Mouse (Mus musculus) adrenal gland, postnatal 36 days (tissue): ENCODE data around the gene Rhbdl1. TPM values are rescaled to one million over a fixed set of nuclear protein-coding genes. Genes with fewer than 3 reads are reported as not detected.
A peak's percentile ranks its signal among the peaks of the same experiment; 100 is the strongest.

ENCODE experiments used
- DNase-seq, 2 experiments: peaks; one replicate each; pipeline ENCODE4 v3.0.0; 2021; ENCODE audit warnings: mixed read lengths in 1 of 2
- total RNA-seq, 2 experiments: library from RNA; stranded (reverse); gene quantifications; 2 replicates each; pipeline ENCODE4 v1.2.3; 2021

Rhbdl1 gene
- total RNA-seq, 2 experiments from 2014 or later: 17.4 to 20.3 TPM

DNA sequence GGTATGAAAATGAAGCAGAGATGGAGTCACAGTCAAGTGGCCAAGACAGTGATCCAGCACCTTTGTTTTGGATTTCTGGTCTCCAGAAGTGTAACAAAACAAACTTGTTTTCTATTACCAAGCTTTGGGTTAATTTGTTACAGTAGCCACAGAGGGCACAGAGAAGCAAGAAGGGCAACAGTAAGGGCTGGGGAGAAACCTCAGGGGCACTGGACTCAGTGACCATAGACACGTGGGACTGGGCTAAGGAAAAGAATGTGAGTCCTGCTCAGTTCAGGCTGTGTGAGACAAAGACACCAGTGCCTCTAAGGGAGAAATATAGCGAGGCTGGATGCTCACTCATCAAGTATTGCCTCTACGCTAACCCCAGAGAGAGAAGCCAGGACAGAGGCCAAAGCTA is 35.6 kb upstream of the Rhbdl1 start:
- no peak for DNase-seq

DNA sequence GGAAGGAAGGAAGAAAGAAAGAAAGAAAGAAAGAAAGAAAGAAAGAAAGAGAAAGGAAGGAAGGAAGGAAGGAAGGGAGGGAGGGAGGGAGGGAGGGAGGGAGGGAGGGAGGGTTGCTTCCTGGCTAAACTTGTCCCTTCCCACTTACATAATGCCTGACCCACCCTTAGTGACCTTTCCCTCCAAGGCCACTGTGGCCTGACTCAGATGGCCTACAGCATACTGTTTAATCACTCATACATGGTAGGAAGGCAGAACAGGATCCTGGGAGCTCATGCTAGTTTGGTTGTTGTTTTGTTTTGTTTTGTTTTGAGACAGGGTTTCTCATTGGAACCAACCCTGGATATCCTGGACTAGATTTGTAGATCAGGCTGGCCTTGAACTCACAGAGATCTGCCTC is 34.5 kb upstream of the Rhbdl1 start:
- DNase-seq: peak; percentile 75 to 82

DNA sequence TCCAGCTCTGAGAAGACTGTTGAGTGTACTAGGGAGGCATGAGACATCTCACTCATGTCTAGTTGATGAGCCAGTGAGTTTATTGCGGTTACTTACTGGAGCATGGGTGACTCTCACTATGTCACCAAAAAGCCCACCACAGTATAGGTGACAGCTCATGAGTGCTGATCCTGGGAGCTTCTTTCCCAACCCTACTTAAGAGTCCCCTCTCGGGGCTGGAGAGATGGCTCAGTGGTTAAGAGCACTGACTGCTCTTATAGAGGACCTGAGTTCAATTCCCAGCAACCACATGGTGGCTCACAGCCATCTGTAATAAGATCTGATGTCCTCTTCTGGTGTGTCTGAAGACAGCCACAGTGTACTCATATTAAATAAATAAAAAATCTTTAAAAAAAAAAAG is 32.9 kb upstream of the Rhbdl1 start:
- DNase-seq: no peak

DNA sequence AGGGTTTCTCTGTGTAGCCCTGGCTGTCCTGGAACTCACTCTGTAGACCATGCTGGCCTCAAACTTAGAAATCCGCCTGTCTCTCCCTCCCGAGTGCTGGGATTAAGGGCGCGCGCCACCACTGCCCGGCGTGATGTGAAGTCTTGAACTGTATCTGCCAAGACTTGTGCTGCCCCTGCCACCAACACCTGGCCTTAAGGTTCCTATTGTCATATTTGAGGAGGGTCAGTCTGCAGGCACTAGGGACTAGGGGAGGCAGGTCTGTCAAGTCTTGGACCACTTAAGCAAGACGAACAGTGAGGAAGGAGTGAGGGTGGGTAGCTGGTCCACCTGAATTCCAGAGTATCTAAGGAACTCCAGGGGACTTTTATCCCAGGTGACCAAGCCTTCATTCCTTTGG is 32.4 kb upstream of the Rhbdl1 start:
- DNase-seq: no peak

DNA sequence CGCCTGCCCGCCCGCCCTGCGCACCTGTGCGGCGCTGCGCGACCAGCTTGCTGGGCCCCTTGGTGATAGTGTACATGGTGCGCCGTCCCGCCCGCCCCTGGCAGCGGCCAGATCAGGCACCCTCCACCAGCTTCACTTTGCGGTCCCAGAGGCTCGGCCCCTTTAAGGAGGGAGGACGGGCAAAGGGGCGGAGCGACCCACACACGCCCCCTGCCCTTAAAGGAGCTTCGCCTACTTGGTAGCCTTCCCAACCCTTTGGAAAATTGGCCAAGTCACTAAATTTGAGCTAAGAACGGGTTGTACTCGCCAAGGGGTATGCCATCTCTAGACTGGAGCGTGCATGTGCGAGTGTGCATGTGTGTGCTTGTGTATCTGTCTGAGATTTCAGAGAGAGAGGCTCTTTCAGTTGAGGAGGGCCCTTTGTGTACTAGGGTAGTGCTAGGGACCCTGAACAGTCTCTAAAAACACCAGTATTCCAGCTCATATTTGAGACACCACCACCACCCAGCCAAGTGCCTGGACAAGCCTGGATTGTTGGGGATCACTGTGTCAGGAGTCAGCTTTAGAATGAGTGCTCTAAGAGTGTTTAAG is 31.6 kb upstream of the Rhbdl1 start, which contains the start of gene Mcrip2:
Mcrip2 (minus strand) TSS at position 164 of the 591 bp plus-strand sequence.
- DNase-seq: peak; percentile 93 to 94

DNA sequence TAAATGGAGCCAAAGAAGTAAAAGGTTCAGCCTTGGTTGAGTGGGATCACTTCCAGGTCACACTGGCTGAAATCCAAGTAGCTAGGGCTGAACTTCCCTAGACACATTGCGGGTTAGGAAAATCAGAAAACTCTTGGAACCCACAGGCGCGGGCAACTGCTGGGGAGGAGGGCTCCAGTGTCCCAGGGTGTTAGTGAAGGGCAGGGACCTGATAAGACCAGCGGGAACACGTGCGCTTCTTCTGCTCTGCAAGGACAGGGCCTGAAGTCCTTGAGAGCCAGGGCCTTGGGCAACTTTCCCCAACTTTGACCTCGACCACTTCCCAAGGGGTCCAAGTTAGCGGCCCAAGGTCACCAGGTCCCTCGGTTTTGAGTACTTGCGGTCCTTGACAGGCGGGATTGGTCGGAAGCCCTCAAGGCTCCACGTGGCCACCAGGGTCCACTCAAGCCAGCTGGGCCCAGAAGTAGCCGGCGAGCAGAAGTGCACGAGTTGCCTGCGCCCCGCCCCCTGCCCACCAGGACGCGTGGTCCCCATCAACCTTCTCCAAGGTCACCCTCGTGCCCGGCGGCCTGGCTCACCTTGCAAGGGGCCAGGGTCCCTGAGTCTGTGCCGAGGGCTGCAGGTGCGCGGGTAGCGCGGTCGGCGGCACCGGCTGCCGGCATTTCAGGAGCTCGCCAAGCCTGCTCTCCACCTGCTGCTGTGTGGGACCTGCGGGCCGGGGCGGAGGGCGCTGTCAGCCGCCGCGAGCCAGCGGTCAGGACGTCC is 30.9 kb upstream of the Rhbdl1 start:
- DNase-seq: peak; percentile 83 to 88

DNA sequence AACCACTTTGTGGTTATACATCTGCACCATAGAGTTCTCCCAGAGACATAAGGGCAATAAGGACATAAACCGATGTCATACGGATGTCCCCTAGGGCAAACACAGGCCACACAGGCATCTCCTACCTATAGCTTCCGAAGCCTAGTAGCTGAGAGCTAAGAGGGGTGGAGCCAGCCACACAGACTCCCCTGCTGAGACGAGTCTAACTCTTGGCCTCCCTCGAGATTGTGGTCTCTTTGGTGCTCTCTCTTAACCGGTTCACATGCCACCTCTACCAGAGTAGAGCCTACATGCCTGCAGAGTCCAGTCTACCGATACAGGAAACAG is 30.4 kb upstream of the Rhbdl1 start:
- no peak for DNase-seq

DNA sequence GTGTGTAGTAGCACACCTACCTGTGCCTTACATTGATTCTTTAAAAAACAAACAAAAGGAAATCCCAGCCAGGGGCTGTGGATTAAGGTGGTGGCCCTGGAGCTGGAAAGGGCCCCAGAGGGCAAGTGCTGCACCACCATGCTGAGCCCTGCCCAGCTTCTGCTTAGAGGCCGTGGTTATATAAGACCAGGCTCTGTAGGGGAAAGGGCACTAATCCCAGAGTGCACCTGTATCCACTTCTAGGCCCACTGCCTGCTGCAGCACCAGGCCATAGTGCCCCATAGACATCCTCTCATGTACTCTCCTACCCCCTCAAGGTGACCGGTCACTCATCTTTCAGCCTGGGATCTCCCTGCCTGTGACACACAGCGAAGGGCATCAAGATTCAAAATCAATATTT is 29.1 kb upstream of the Rhbdl1 start:
- DNase-seq: peak in 1 of 2 experiments; percentile 48

DNA sequence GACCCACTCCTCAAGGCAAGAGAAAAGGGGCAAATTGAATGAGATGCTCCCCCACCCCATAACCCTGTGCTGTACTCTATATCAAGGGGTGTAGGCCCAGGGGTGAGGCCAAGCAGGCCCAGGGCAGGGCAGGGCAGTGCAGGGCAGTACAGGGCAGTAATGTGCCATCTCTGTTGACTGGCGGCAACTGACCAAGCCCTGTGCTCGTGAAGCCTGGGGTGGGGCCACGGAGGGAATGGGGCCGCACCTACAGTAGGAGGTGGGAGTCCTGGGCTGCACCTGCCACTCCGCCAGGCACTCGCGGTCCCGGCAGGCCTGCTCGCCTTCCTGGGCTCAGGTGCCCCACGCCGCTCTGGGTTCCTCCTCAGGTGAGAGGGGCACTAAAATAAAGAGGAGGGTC is 28.2 kb upstream of the Rhbdl1 start:
- no peak for DNase-seq

DNA sequence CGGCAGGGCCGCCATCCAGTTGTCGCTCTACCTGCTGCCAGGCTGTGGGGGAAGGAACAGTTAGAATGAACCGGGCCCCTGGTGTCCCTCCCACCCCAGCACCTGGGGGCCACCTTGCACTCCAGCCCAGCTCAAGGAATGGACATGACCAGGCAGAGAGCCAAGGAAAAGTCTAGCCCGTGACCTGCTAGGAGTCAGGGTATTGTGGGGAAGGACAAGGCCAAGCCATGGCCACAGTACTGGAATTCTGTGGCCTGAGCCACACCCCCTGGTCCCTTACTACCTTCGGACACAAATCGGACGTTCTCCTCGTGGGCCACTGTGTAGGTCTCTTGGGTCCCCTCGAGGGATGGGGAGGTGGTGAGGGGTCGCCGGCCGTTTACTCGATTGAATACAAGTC is 27.2 kb upstream of the Rhbdl1 start:
- peak in 1 of 2 experiments; percentile 50 for DNase-seq

DNA sequence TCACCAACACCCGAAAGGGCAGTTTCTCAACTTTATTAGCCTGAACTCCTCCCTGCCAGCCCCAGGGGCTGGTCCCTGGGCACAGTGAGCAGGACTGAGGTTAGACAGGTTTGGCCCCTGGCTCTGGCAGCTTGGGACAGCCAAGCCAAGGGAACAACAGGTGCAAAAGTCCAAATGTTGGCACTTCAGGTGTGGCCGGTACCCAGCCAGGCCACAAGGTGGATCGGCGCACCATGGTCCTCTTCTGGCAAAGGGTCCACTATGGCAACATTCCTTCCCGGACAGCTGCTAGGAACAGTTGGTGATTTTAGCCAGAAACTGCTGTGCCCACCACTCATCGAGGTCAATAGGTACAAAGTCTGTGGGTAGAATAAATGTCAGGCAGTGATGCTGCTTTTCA is 26.6 kb upstream of the Rhbdl1 start:
- DNase-seq: no peak

DNA sequence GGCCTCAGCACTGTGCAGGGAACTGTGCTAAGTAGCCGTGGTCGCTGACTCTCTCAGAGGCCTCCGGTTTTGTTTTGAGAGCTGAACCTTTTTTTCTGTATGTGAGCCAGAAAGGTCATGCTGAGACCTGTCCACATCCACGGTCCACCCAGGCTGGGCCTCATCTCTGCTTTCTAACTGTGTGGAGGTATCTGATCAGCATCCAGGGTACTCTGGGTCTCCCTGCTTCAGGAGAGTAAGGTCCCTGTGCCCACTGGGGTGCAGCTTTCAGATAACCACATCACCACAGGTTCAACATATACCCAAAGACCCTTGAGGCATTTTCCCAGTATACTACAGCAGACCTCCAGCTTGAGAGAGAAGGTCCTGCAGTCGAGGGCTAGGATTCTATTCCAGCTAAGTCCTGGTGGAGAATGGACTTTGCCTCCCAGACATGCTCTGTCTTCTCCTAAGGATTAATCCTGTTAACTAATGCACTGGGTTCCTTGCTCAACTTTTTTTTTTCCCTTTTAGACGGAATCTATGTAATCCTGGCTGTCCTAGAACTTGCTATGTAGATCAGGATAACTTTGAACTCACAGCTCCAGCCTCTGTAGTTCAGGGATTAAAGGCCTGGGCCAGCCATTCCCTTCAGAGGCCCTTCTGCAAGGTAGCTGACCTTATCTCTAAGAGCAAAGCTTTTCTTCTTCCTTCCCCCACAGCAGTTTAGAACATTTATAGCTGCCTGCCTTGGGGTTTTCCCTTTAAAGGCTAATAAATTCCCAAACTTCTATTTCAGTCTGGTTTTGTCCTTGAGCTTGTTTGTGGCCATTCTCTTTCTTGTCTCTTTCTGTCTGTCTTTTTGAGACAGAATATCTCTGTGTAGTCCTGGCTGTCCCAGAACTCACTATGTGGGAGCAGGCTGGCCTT is 24.9 kb upstream of the Rhbdl1 start:
- no peak for DNase-seq

DNA sequence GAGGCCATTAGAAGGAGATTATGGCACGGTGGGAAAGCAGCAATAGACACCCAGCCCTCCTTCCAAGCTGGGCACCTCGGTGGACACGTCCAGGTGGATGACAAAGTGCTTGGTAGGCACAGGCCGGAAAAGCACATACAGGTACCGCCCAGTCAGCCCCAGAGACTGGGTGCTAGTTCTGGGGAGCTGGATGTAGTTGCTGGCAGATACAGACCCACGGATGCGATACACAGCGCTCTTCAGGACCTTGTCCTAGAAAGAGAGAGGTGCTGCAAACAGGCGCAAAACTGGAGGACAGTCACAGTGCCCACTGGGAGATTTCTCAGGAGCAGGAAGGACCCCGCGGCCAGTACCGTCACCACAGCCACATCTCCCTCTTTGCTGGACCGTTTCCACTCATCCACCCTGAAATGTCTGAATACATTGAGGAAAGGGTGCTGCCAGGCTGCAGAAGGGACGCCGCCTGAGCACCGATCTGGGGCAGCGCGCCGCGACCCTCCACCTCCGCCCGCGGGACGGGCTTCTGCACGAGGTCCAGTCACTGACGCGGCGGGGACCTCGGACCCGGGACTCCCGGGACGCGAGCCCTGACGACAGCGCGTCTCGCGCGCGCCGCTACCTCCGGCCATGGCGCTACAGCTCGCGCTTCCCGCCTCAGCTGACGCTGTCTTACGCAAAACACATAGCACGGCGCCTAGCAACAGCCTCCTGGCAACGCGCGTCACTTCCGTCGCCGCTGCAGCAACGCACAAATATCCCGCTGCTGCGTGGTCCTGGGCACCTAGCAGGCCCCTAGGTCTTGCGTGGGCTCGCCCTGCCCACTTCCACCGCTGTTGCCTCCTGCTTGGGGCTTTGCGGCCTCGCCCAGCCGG is 24.0 kb upstream of the Rhbdl1 start, which contains the start of gene Wdr90:
Wdr90 (minus strand) TSS at position 670 of the 872 bp plus-strand sequence.
- DNase-seq: peak; percentile 94 to 95

DNA sequence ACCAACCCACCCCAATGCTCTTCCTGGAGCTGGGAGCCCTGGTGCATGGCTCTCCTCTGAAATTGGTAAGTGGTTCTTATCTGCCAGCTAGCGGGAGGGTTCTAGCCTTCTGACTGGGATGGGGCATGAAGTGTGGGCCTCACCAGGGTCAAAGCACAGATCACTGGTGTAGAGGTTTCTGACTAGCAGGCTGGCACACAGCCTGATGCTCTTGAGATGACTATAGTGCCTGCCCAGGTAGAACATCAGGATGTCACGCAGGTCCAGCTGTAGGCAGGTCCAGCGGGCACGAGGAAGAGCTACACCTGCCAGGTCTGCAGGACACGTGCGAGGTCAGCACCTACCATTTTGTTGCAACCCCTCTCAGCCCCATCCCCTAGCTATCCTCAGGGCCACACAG is 23.1 kb upstream of the Rhbdl1 start:
- no peak for DNase-seq

DNA sequence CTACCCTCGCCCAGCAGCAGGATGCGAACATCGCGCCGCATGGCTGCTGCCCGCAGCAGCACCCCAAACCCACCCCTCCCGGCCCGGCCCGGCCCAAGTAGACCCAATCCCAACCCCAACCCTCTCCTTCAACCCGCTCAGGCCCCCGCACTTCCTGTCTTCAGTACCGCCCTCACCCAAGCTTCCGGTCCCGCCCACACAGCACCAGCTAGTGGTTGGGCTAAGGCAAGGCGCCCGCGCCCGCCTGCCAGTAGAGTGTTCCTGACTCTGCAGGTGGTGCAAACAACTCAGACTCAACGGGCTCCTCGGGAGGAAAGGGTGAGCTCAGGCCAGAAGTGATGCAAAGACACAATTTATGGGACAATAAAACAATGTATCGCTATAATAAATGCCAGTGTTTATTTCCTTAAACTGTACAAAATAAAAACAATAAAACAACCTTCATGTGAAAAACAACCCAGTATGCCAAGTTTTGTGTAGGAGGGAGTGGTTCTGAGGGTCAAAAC is 7.4 kb upstream of the Rhbdl1 start, which contains the start of gene Rhot2:
Rhot2 (minus strand) TSS at position 456 of the 506 bp plus-strand sequence.
- peak; percentile 98 for DNase-seq

DNA sequence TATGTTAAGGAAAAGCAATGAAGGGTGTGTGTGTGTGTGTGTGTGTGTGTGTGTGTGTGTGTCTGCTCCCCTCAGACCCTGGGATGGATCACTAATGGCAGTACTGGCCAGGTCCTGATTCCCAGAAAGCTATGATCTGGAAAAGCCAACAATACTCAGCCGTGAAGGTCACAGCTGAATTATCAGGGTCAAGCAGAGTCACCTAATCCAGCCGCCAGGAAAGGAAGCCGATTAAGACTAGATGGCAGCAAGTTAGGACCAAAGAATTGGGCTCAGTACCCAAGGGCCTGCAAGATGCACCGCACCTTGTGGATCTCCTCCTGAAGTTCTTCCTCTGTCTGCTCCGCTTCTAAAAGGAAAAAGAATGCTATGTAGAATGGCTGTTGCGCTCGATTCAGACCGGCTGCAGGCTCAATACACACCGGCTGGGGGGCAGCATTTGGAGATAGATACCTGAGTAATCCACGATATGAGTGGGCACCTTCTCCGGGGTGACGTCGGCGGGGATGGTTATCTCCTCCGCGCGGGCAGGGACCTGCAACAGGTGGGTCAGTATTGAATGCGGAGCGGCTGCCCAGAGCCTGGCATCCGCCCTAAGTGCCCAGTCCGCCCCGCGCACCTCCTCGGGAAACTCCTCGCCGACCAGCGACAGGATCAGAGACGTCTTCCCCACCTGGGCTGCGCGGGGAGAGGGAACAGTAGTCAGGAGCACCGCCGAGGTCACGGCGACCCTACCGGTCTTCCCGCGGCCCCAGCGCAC is 6.7 kb upstream of the Rhbdl1 start:
- DNase-seq: peak in 1 of 2 experiments; percentile 38

DNA sequence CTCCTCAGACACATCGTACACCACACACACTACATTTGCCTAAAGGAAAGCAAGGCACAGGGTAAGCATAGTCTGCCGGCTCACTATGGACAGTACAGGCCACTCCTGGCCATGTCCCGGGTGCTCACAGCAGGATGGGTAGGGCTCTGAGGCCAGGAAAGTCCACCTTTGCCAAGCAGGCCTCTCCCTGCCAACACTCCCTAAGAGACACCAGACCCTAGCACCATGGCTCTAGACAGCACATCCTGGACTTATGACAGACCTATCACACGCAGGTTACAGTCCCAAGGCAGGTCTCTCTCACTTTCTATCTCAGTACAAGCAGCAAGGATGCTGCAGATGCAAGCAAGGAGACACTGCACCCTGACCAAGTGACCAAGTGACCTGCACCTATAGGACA is 6.0 kb upstream of the Rhbdl1 start:
- no peak for DNase-seq

DNA sequence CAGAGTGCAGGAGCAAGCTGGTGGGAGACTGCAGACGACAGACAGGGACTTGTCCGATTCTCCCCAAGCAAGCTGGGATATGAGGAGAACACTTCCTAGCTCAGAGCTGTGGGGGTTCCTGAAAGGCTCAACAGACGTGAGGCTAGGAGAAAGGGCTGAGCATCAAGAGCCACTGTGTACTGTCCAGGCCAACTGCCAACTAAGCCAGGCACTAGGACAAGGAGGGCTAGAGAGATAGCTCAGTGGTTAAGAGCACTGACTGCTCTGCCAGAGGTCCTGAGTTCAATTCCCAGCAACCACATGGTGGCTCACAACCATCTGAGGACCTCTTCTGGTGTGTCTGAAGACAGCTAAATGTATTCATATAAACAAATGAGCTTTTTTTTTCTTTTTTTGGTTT is 5.4 kb upstream of the Rhbdl1 start:
- DNase-seq: no peak

DNA sequence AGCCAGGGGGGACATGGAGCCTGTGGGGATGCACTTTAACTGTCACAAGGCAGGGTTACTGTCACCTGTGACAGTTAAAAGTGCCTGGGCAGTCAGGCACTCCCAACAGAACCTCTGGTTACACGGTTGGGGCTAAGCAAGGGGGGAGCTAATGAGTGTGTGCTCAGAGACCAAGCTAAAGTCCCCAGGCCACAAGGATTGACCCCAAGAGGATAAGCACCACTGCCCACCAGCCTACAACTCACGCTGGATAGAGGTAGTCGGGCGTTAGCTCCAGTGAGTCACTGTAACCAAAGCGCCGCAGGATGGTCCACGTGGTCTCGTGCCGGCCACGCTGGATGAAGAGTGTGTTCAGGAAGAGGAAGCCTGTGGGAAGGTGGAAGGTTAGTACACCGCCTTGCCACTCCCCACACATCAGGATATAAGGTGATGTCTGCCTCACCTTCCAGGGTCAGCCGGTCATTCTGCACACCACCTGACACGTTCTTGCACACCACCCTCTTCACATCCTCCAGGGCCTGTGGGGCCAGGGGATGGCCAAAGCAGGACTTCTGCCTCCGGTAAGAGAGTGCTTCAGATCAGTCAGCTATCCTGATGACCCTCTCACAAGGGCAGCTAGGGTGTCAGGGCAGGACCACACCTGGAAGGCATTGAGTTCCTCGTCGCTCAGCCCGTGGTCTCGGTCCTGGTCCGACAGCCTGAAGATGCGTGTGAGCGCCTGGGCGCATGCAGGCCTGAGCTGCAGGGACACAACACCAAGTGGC is 4.2 kb upstream of the Rhbdl1 start, which contains the start of gene Gm20683:
Gm20683 (minus strand) TSS at position 647 of the 764 bp plus-strand sequence.
- DNase-seq: no peak

DNA sequence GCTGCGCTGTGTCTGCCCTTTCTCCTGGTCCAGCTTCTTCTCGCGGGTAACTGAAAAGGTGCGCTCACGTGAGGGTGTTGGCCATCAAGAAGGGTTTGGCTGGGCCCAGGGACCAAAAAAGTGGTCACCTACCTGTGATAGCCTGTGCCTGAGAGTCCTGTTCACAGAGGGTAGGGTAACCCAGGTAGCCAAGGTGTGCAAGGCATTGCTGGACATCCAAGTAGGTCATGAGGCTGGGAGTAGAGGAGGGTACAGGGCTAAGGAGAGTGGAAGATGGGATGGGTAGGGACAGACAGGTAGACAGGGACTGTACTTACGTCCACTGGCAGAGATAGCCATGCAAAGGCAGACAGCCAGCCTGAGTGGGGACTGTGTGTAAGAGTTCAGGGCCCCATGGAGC is 3.4 kb upstream of the Rhbdl1 start:
- no peak for DNase-seq
